Mouse (Mus musculus) hindbrain, embryonic 14.5 days (tissue): ENCODE results near the gene C2. TPM values are rescaled to one million over a fixed set of nuclear protein-coding genes. Genes with fewer than 3 reads are reported as not detected.
A peak's percentile ranks its signal among the peaks of the same experiment; 100 is the strongest.
"Not testable (repeated sequence)": the region's sequence is repeated elsewhere in the genome, so short reads cannot be mapped to it uniquely, and the experiment has no call there.

Experiments
- ATAC-seq: fragments of 200-750 bp; cut with Nextera tagmentation; 2 replicates; pipeline ENCODE4 v1.8.0; 2017; ENCODE audit warnings: moderate number of reproducible peaks, mild to moderate bottlenecking, moderate TSS enrichment, moderate library complexity; ENCODE audit not compliant: low FRiP score
- DNase-seq: peaks from one replicate; pipeline ENCODE4 v3.0.0-alpha.2; 2015; ENCODE audit warnings: low spot score
- H3K27ac ChIP-seq: fragments of 300-500 bp; sonication (generic); 2 replicates; pipeline ENCODE4 v1.5.1; 2014; ENCODE audit warnings: mild to moderate bottlenecking, moderate library complexity
- H3K27me3 ChIP-seq: fragments of 300-500 bp; sonication (generic); 2 replicates; pipeline ENCODE4 v1.6.1; 2014; ENCODE audit warnings: mild to moderate bottlenecking, low read length, mixed read lengths; ENCODE audit not compliant: control insufficient read depth, insufficient read depth
- H3K36me3 ChIP-seq: fragments of 300-500 bp; sonication (generic); replicated peaks from 2 replicates; pipeline ENCODE4 v1.6.1; 2014; ENCODE audit not compliant: control insufficient read depth, insufficient read depth
- H3K4me1 ChIP-seq: fragments of 300-500 bp; sonication (generic); replicated peaks from 2 replicates; pipeline ENCODE4 v1.6.1; 2014; ENCODE audit warnings: antibody characterized with exemption, low read length, mixed read lengths; ENCODE audit not compliant: control insufficient read depth, insufficient read depth
- H3K4me2 ChIP-seq: fragments of 300-500 bp; sonication (generic); replicated peaks from 2 replicates; pipeline ENCODE4 v1.6.1; 2014; ENCODE audit warnings: mild to moderate bottlenecking, moderate library complexity
- H3K4me3 ChIP-seq: fragments of 300-500 bp; sonication (generic); replicated peaks from 2 replicates; pipeline ENCODE4 v1.5.1; 2014; ENCODE audit warnings: mild to moderate bottlenecking, low read length
- H3K9ac ChIP-seq: fragments of 300-500 bp; sonication (generic); 2 replicates; pipeline ENCODE4 v1.6.1; 2014
- H3K9me3 ChIP-seq: fragments of 300-500 bp; sonication (generic); 2 replicates; pipeline ENCODE4 v1.6.1; 2016; ENCODE audit warnings: low read length; ENCODE audit not compliant: control insufficient read depth
- WGBS: fragments of 180-500 bp; shearing (Covaris S2); extraction: QIAGEN DNeasy Blood & Tissue Kit; methylation state at CpG from one replicate; pipeline ENCODE4 v1.1.7; 2014; 5-methylcytosine and 5-hydroxymethylcytosine counted together
- polyA plus RNA-seq: library from polyadenylated mRNA; unstranded; fragments of >200 nt; fragmentation: Nextera tagmentation; extraction: Ambion mirVana; gene quantifications from 2 replicates; pipeline ENCODE4 v1.2.1, GENCODE M21; 2014

The C2 gene
- polyA plus RNA-seq, 1 experiment from 2014 or later: 1.8 TPM

GRCm38 (mm10) chr17:34915410-34915831, 17.4 kb upstream of the C2 start:
- Histone ChIP-seq H3K4me2 (no peak overlapping the region), H3K27me3 (no peaks in the 10 kb centered on the region), H3K4me1 (no peaks in the 10 kb centered on the region), H3K27ac (no peak overlapping the region), H3K9ac (no peak overlapping the region), H3K4me3 (no peak overlapping the region), H3K36me3 (peaks cover 36% of the 10 kb centered on the region), H3K9me3 (no peaks in the 10 kb centered on the region)
- DNase-seq (no peak), ATAC-seq (0 out of 2 replicates have a peak, but pooled peaks have one; percentile 25)
- WGBS: 31% methylated on average over 11 of the region's 11 CpGs

DNA sequence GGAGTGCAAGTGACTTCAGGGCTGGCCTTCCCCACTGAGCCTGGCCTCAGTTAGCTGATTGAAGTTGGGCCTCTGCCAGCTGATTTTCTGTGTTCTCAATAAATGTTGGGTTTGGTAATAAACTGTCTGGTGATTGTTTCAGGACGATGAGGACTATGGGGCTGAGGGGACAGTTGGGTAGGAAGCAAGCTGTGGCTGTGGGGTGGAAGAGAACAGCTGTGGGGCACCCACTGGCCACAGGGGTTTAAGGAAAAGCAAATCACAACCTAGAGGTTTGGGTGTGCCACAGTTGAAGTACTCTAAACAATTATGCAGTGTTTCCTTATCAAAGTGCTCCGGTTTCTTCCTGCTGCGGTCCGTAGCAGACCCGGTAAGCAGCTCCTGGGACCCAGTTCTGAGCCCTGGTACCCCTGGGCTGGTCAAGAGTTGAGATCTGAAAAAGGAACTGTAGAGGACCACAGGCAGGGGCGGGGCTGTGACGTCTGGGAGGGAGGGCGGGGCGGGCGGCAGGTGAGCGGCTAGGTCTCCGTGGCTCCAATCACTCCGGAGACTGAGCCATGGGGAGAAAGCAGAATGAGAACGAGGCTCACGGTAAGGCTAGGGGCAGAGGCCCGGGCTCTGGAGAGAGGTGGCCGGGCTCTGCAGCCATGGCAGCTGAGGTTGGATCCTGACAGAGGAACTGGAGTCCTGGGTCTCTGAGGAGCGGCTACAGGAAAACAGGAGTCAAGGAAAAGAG, 16.0 kb upstream of the C2 start, which contains the start of gene Slc44a4:
TSS of gene Slc44a4 (plus strand) at position 537 of the 736 bp plus-strand sequence.
- Histone ChIP-seq H3K4me2 (no peak within 1 kb of the TSS), H3K9ac (no peak within 1 kb of the TSS), H3K27ac (no peak within 1 kb of the TSS), H3K4me1 (no peaks in the 10 kb centered on the region), H3K27me3 (no peaks in the 10 kb centered on the region), H3K9me3 (no peaks in the 10 kb centered on the region), H3K4me3 (no peak within 1 kb of the TSS), H3K36me3 (peaks cover 49% of the 10 kb centered on the region)
- no peak for DNase-seq
- 37% methylated on average over 18 of the region's 18 CpGs for WGBS
- ATAC-seq: no peak

DNA sequence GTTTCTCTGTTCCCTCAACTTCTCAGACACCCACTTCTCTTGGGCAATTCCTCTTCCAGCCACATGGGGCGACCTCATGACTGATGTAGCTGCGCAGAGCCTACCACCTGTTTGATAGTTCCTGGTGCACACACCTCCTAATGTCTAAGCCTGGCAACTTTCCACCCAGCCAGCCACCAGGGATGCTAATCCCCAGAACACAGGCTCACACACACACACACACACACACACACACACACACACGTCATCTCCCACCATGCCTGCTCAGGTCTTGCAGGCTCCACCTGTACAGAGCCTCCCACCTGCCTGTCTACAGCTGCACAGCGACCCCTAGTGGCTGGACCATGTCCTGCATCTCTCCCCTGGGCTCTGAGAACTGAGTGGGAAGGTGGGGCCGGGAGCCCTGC, 13.9 kb upstream of the C2 start:
- H3K4me3 ChIP-seq: no peak overlapping the region
- H3K27ac ChIP-seq: no peak overlapping the region
- H3K4me1 ChIP-seq: no peaks in the 10 kb centered on the region
- H3K36me3 ChIP-seq: peaks cover 71% of the 10 kb centered on the region
- no peak overlapping the region for H3K9ac ChIP-seq
- ATAC-seq: peak; percentile 39; the same call in 1 of the 2 replicates
- no peaks in the 10 kb centered on the region for H3K27me3 ChIP-seq
- H3K9me3 ChIP-seq: no peaks in the 10 kb centered on the region
- DNase-seq: peak; percentile 74
- H3K4me2 ChIP-seq: no peak overlapping the region
- WGBS: 43% methylated on average over 5 of the region's 5 CpGs

DNA sequence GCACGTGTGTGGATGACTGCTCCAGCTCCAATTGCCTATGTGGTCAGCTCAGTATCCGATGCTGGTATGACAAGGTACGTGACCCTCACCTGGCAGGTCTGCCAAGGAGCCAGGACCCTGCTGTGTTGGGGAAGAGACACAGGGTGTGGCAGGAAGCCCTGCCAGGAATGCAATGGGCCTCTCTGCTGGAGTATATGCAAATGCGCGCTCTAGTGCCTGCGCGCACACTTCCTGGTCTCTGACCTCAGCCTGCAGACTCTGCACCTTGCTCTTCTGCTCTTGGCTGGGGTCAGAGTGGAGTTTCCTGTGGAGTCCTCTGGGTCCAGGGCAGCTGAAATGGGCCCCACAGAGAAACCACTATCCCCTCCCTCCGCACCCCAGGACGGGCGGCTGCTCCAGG, 12.9 kb upstream of the C2 start:
- no peaks in the 10 kb centered on the region for H3K4me1 ChIP-seq
- H3K4me2 ChIP-seq: no peak overlapping the region
- 94% methylated on average over 10 of the region's 10 CpGs for WGBS
- no peak for DNase-seq
- no peaks in the 10 kb centered on the region for H3K9me3 ChIP-seq
- H3K27ac ChIP-seq: no peak overlapping the region
- H3K36me3 ChIP-seq: peaks cover 81% of the 10 kb centered on the region
- H3K9ac ChIP-seq: no peak overlapping the region
- H3K4me3 ChIP-seq: no peak overlapping the region
- no peaks in the 10 kb centered on the region for H3K27me3 ChIP-seq
- no peak for ATAC-seq

DNA sequence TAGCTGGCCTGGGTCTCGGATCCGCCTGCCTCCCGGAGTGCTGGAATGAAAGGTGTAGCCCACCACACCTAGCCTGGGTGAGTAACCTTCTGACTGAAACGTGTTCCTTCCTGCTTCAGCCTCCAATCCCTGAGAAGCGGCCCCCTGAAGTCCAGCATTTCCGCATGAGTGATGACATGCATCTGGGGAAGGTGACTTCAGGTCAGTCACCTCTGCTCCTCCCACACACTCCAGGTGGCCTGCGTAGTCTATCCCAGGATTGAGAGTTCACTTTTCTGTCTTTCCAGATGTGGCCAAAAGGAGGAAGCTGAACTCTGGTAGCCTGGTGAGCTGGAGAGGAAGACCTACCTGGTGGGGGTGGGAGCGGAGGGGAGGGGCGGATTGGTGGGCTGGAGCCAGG, 4.8 kb upstream of the C2 start:
- H3K27me3 ChIP-seq: no peaks in the 10 kb centered on the region
- no peak overlapping the region for H3K4me2 ChIP-seq
- 91% methylated on average over 9 of the region's 9 CpGs for WGBS
- ATAC-seq: no peak
- peaks cover 10% of the 10 kb centered on the region; the same call in 1 of the 2 replicates for H3K4me1 ChIP-seq
- peaks cover 71% of the 10 kb centered on the region for H3K36me3 ChIP-seq
- no peak overlapping the region for H3K27ac ChIP-seq
- no peak overlapping the region for H3K4me3 ChIP-seq
- H3K9me3 ChIP-seq: no peaks in the 10 kb centered on the region
- DNase-seq: no peak
- no peak overlapping the region for H3K9ac ChIP-seq

GRCm38 (mm10) chr17:34901948-34902347, 3.9 kb upstream of the C2 start:
- DNase-seq, H3K9ac ChIP-seq, H3K27me3 ChIP-seq, H3K9me3 ChIP-seq, H3K4me3 ChIP-seq, H3K27ac ChIP-seq, H3K4me2 ChIP-seq, ATAC-seq: not testable (repeated sequence)
- 95% methylated on average over 8 of the region's 10 CpGs for WGBS
- H3K4me1 ChIP-seq: peaks cover 19% of the 10 kb centered on the region
- H3K36me3 ChIP-seq: peaks cover 61% of the 10 kb centered on the region

GRCm38 (mm10) chr17:34900826-34901225, 2.8 kb upstream of the C2 start:
- Histone ChIP-seq H3K36me3 (peaks cover 58% of the 10 kb centered on the region), H3K4me2 (peak overlapping the region; percentile 93; the same call in 1 of the 2 replicates), H3K4me1 (peaks cover 30% of the 10 kb centered on the region)
- not testable (repeated sequence) for DNase-seq, H3K9ac ChIP-seq, H3K27me3 ChIP-seq, ATAC-seq, H3K9me3 ChIP-seq, H3K27ac ChIP-seq, H3K4me3 ChIP-seq

GRCm38 (mm10) chr17:34899890-34900243, 1.8 kb upstream of the C2 start:
- Histone ChIP-seq H3K4me1 (peaks cover 38% of the 10 kb centered on the region), H3K27me3 (no peaks in the 10 kb centered on the region), H3K9me3 (no peaks in the 10 kb centered on the region), H3K4me2 (peak overlapping the region; percentile 93), H3K9ac (peak overlapping the region; percentile 98), H3K4me3 (peak overlapping the region; percentile 93), H3K36me3 (peaks cover 49% of the 10 kb centered on the region), H3K27ac (peak overlapping the region; percentile 97; the same call in 1 of the 2 replicates)
- DNase-seq: no peak
- 1% methylated on average over 5 of the region's 5 CpGs for WGBS
- ATAC-seq: no peak

- H3K27ac ChIP-seq: peak overlapping the region; percentile 97
- no peak for DNase-seq
- H3K27me3 ChIP-seq: no peaks in the 10 kb centered on the region
- no peaks in the 10 kb centered on the region for H3K9me3 ChIP-seq
- peaks cover 38% of the 10 kb centered on the region for H3K4me1 ChIP-seq
- H3K4me3 ChIP-seq: peak overlapping the region; percentile 93
- peaks cover 43% of the 10 kb centered on the region for H3K36me3 ChIP-seq
- peak overlapping the region; percentile 98 for H3K9ac ChIP-seq
- WGBS: under 1% methylated on average over 35 of the region's 45 CpGs
- ATAC-seq: peak; percentile 6; the same call in 1 of the 2 replicates
- H3K4me2 ChIP-seq: peak overlapping the region; percentile 93
Observed at GRCm38 (mm10) chr17:34899053-34899889, 1.2 kb upstream of the C2 start.
